Mouse (Mus musculus): ENCODE measurements around the gene Top3a.

The Top3a gene

DNA sequence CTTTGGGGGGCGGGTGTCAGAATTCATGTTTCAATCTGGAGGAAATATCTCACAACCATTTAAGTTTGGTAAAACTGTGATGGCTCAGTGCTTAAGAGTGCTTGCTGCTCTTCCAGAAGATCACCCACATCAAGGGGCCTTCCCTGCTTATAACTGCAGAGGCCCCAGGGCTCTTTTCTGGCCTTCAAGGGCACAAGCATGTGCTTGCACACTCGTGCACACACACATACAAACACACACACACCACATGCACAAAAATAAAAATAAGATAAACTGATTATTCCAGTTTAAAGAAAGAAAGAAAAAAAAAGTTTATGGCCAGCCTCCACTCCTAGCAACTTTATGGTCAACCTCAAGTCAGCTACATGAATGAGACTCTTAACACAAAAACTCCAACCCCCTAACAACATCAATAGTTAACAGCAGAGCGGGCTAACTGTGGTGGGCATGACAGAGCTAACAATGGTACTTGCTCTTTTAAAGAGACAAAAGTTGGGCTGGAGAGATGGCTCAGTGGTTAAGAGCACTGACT lies 2.9 kb downstream of the Top3a start:
- no peak for DNase-seq

DNA sequence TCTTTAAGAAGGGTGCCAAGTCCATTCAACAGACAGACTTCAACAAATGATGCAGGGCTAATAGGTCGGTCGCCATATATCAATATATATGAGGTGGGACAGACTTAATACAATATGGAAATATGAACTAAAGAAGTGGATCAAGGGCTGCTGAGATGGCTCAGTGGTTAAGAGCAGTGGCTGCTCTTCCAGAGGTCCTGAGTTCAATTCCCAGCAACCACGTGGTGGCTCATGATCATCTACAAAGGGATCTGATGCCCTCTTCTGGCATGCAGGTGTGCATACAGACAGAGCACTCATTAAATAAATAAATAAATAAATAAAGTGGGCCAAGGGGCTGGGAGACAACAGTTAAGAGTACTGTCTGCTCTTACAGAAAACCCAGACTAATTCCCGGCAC lies 5.0 kb downstream of the Top3a start:
- no peak for DNase-seq

DNA sequence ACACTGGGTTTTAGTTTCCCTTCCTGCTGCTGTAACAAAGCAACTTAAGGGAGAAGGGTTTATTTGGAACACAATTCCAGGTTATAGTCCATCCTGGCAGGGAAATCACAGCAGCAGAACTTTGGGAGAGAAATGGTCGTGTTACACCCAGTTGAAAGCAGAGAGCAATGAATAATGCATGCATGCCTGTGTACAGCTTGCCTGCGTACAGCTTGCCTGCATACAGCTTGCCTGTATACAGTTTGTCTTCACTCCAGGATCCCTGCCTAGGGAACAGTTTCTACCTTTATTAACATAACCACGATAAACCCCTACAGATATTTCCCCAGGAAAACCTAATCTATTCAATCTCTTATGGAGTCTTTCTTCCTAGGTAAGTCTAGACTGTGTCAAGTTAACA lies 6.4 kb downstream of the Top3a start:
- no peak for DNase-seq

DNA sequence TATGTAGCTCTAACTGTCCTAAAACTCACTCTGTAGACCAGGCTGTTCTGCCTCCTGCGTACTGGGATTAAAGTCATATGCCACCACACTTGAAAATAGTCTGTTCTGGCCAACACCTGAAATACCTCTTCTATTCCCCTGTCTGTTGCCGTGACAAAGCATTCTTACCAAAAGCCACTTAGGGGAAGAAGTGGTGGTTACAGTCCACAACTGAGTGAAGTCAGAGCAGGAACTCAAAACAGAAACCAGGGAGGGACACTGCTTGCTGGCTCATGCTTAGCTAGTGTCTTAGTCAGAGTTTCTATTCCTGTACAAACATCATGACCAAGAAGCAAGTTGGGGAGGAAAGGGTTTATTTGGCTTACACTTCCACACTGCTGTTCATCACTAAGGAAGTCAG lies 7.8 kb downstream of the Top3a start:
- DNase-seq: no peak

DNA sequence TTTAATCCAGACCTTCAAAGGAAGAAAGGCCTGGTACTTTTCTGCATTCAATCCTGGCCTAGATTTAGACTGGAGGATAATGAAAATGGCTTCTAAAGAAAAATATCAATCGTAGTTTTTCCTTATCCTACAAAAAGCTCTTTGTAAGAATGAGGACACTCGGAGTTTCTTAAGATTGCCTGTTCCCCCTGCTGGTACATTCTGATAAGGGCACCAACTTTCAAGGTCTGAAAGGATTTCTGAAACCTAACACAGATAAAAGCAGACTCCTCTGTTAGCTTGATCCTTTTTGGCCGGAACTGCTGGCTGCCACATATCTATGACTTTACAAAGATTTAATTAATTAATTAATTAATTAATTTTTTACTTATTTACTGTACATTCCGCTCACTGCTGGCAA lies 10.2 kb downstream of the Top3a start:
- DNase-seq: no peak

GRCm38 (mm10) chr11:60761681-60762080 lies 15.5 kb downstream of the Top3a start:
- DNase-seq: no peak

GRCm38 (mm10) chr11:60755570-60755969 lies 21.6 kb downstream of the Top3a start:
- no peak for DNase-seq

DNA sequence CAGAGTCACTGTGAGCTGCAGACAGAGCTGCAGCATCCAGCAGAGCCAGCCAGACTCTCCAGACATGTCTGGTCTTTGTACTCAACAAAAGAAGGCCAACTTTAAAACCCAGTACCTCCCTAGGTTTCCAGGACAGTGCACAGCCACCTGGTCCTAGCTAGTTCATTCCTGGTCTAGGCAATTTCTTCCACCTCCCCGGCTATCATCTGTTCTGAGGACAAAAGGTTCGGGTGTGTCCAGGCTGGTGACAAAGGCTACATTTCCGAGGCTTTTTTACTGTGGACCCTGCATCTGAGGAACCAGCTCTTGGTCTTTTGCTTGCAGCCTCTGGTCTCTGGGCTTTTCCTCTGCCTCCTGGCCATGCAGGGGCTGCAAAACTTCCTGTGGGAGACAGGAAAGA lies 36.8 kb downstream of the Top3a start:
- DNase-seq: no peak

- no peak for DNase-seq
Observed at GRCm38 (mm10) chr11:60737450-60737849, 39.7 kb downstream of the Top3a start.

GRCm38 (mm10) chr11:60736491-60736890 lies 40.7 kb downstream of the Top3a start:
- DNase-seq: no peak

- no peak for DNase-seq
Observed at GRCm38 (mm10) chr11:60735191-60735590, 42.0 kb downstream of the Top3a start.

DNA sequence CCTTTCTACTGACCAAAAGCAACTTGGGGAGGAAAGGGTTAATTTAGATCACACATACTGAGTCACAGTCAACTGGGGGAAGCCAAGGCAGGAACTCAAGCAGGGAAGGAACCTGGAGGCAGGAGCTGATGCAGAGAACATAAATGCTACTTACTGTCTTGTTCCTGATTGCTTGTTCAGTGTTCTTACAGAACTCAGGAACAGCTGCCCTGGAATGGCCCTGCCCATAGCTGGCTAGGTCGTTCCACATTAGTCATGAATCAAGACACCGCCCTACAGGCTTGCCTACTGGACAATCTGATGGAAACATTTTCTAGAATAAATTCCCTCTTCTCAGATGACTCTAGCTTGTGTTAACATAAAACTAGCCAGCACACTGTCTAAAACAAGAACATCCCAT lies 43.0 kb downstream of the Top3a start:
- no peak for DNase-seq

DNA sequence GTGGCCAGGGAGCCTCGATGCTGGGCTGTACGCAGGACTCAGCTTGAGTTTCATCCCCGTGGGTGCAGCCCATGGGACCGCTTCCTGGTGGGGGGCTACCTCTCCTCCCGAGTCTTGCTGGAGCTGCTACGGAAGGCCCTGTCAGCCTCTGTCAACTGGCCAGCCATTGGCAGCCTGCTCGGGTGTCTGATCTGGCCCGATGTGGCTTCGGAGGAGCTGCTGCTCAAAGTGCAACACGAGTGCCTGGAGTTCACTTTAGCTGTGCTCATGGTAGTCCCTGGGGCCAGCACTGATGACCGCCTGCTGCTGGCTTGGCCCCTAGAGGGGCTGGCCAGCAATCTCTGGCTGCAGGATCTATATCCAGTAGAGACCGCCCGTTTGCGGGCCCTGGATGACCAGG lies 45.9 kb downstream of the Top3a start:
- no peak for DNase-seq

DNA sequence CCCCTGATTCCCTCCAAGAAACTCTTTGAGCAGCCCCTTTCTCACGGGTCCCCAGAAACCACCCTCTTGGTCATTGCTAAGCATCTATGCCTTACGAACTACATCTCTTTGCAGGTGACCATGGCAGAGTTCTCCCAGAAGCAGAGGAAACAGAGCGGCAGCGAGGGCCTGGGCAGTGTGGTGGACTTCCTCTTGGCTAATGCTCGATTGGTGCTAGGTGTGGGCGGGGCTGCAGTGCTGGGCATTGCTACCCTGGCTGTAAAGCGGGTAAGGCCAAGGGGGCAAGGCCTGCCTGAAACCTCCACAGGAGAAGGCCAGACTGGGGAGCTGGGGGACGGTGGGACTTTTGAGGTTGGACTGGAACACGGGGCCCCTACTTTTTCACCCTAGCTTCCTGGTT lies 47.0 kb downstream of the Top3a start:
- DNase-seq: no peak

- no peak for DNase-seq
Observed at GRCm38 (mm10) chr11:60729217-60729641, 47.9 kb downstream of the Top3a start.

DNA sequence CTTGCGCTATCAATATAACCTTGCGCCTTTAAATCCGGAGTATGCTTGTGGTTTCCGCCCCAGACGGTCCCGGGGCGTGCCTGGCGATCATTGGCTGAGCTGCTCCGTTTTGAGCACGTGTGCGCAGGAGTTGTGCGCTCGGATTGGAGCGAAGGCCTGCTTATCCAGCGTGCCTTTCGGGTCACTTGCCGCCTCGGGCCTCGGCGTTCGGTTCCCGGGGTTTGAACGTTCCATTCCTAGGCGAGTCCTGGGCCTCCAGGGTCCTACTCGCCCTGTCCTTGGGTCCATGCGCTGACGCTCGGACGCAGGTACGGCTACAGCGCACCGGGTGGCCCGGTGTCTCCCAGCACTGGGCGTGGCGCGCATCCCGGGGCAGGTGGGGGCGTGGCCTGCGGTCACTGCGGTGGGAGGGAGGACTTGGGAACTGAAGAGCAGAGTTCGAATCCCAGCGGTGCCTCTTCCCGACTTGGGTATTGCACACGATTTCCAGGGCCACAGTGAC lies 48.9 kb downstream of the Top3a start, which contains the start of gene Mief2:
Mief2 (plus strand) TSS at position 139 of the 502 bp plus-strand sequence.
- peak; percentile 98 for DNase-seq

DNA sequence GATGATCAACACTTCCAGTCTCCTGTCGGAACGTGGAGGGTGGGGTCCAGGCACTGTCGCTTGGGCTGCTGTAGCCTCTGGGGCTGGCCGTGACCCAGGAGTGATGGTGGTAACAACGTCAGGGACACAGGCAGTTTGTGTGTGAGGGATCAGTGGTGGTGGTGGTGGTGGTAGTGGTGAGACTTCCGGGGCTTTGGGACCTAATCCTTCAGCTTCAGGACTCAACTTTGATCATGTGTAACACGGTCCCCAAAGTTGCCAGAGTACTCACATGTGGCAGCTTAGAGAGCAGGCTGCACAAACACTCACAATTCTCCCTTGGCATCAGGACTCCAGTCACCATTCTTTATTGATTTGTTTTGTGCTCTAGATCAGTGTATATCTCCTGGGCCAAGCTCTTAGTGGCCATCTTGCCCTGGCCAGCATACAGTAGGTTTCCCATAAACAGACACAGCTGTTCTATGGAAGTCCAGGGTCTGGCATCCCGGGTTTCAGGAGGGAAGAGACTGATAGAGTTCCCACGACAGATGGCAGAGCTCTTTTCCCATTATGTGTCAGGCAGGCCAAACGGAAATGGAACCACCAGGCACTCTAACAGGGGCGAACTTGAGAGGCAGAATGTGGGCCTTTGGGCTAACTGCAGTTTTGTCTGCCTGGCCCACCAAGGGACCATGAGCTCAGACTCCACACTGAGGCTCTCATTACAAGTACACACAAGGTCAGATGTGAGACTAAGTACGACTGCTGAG lies 49.6 kb downstream of the Top3a start:
- no peak for DNase-seq

GRCm38 (mm10) chr11:60726601-60727391 lies 50.4 kb downstream of the Top3a start, which contains the start of gene Flii:
Flii (minus strand) TSS chr11:60727263.
- DNase-seq: peak; percentile 87

DNA sequence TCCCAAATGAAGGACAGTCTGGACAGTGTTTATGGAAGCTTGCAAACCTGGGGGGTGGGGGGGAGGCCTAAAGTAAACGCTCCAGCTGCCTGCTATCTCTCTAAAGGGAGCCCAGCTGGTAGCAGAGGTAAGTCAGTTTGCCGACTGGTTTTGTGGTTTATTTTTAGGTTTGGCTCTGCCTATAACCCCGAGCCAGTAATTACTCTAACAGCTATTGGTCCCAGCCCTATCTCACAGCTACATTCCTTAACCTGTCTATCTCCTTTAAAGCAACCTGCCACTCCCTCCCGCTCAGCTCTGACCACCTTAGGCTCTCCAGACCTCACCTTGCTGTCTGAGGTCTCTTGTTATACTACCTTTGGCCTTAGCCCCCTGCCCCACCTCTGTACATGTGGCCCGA lies 57.9 kb downstream of the Top3a start:
- DNase-seq: no peak

GRCm38 (mm10) chr11:60715833-60716232 lies 61.3 kb downstream of the Top3a start:
- DNase-seq: no peak

DNA sequence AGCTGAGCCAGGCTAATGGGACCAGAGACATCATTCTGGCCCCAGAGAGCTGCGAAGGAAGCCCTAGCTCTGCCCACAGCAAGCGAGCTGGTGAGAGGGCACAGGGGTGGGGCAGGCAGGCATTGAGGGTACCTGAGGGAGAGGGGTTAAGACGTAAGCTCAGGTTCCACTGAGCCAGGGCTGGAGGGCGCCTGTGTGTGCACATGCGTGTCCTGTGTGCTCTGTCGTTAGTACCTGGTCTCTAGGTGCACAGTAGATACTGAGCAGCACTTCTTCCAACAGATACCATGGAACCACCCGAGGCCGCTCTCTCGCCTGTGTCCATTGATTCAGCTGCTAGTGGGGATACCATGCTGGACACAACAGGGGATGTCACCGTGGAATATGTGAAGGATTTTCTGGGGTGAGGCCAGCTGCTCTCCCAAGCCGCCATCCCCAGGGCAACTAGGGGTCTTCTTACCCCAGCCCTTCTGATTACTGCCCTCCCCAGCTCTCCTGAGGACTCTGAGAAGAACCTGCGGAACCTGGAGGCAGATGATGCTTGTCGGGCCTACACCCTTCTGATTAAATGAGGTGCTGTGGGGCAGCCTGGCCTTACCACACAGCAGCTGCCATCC lies 64.4 kb downstream of the Top3a start:
- no peak for DNase-seq

GRCm38 (mm10) chr11:60712040-60712439 lies 65.1 kb downstream of the Top3a start:
- no peak for DNase-seq

- no peak for DNase-seq
Observed at GRCm38 (mm10) chr11:60711218-60711617, 65.9 kb downstream of the Top3a start.

All from retina, postnatal 1 day (tissue).